Mouse (Mus musculus): ENCODE data around the gene Tiprl.

Gene Tiprl

GRCm38 (mm10) chr1:165184178-165184577 lies 52.6 kb downstream of the Tiprl start:
- in situ Hi-C loops (cut with MboI, MseI): loop anchor here in 1 of 2 experiments (10.0 kb wide), 1 partner anchor 1789 kb away; no protein-coding TSS in a partner anchor

GRCm38 (mm10) chr1:165183400-165183799 lies 53.4 kb downstream of the Tiprl start:
- in situ Hi-C loops (cut with MboI, MseI): loop anchor here in 1 of 2 experiments (10.0 kb wide), 1 partner anchor 1789 kb away; no protein-coding TSS in a partner anchor

- in situ Hi-C loops (cut with MboI, MseI): no loop called here
Observed at GRCm38 (mm10) chr1:165179321-165179720, 57.5 kb downstream of the Tiprl start.

- in situ Hi-C loops (cut with MboI, MseI): no loop called here
Observed at GRCm38 (mm10) chr1:165178075-165178474, 58.7 kb downstream of the Tiprl start.

GRCm38 (mm10) chr1:165174059-165174616 lies 62.7 kb downstream of the Tiprl start:
- in situ Hi-C loops (cut with MboI, MseI): no loop called here

GRCm38 (mm10) chr1:165171277-165171676 lies 65.5 kb downstream of the Tiprl start:
- in situ Hi-C loops (cut with MboI, MseI): no loop called here

GRCm38 (mm10) chr1:165170157-165170556 lies 66.6 kb downstream of the Tiprl start:
- in situ Hi-C loops (cut with MboI, MseI): no loop called here

- in situ Hi-C loops (cut with MboI, MseI): no loop called here
Observed at GRCm38 (mm10) chr1:165169462-165169861, 67.3 kb downstream of the Tiprl start.

- in situ Hi-C loops (cut with MboI, MseI): no loop called here
Observed at GRCm38 (mm10) chr1:165164920-165165319, 71.9 kb downstream of the Tiprl start.
